Mouse (Mus musculus) spleen, adult 2 months (tissue): ENCODE data around the gene Slc6a6. TPM values are rescaled to one million over a fixed set of nuclear protein-coding genes. Genes with fewer than 3 reads are reported as not detected.

Source experiments
- DNase-seq, 2 experiments: peaks; one replicate each; pipeline versions ENCODE4 v3.0.0 to v3.0.0-alpha.2; 2012 to 2021; ENCODE audit warnings: low spot score in 2 of 2, low read depth in 1 of 2
- H3K27ac ChIP-seq: fragments of 200-500 bp; 2 replicates; pipeline ENCODE4 v1.5.1; 2012; ENCODE audit warnings: low read length, inconsistent platforms; ENCODE audit not compliant: insufficient read depth
- H3K27me3 ChIP-seq: fragments of 200-500 bp; 2 replicates; pipeline ENCODE4 v1.6.1; 2012; ENCODE audit warnings: mild to moderate bottlenecking, moderate library complexity, low read length, inconsistent platforms; ENCODE audit not compliant: control insufficient read depth, insufficient read depth
- H3K36me3 ChIP-seq: fragments of 200-500 bp; 2 replicates; pipeline ENCODE4 v1.6.1; 2012; ENCODE audit warnings: mild to moderate bottlenecking, low read length, inconsistent platforms; ENCODE audit not compliant: control insufficient read depth, insufficient read depth
- H3K4me1 ChIP-seq: fragments of 200-500 bp; 2 replicates; pipeline ENCODE4 v1.6.1; 2011; ENCODE audit warnings: inconsistent platforms; ENCODE audit not compliant: control insufficient read depth, insufficient read depth, insufficient read length
- H3K4me3 ChIP-seq: fragments of 200-500 bp; 2 replicates; pipeline ENCODE4 v1.5.1; 2011; ENCODE audit warnings: mild to moderate bottlenecking, inconsistent platforms; ENCODE audit not compliant: insufficient read depth, insufficient read length; ENCODE audit errors: extremely low read depth
- CTCF ChIP-seq: fragments of 200-500 bp; IDR thresholded peaks from 2 replicates; pipeline ENCODE4 v1.5.1; 2011; ENCODE audit warnings: mild to moderate bottlenecking, inconsistent platforms; ENCODE audit not compliant: insufficient read depth, insufficient read length, insufficient replicate concordance; ENCODE audit errors: extremely low read depth
- POLR2A ChIP-seq: fragments of 200-500 bp; IDR thresholded peaks from 2 replicates; pipeline ENCODE4 v1.6.1; 2011; ENCODE audit warnings: low read depth, low read length, inconsistent platforms
- WGBS: fragments of 180-500 bp; shearing (Covaris S2); methylation state at CpG from one replicate; pipeline ENCODE4 v1.1.7; 2018; 5-methylcytosine and 5-hydroxymethylcytosine counted together
- polyA plus RNA-seq: library from polyadenylated mRNA; depleted of rRNA; stranded (reverse); fragments of >200 nt; gene quantifications from 2 replicates; pipeline ENCODE4 v1.2.3, GENCODE M21; 2012

Slc6a6 gene
- polyA plus RNA-seq, 1 experiment = 76.1 TPM

GRCm38 (mm10) chr6:91646019-91646418 lies 37.8 kb upstream of the Slc6a6 start:
- no peaks in the 10 kb centered on the region for H3K27me3 ChIP-seq
- WGBS = 90% methylated on average over 10 of the region's 10 CpGs
- no peaks in the 10 kb centered on the region for H3K36me3 ChIP-seq
- no peak for DNase-seq
- no peak overlapping the region for H3K27ac ChIP-seq
- H3K4me3 ChIP-seq = no peak overlapping the region
- H3K4me1 ChIP-seq = no peaks in the 10 kb centered on the region
- TF ChIP-seq CTCF = no peak
- TF ChIP-seq POLR2A = no peak

DNA sequence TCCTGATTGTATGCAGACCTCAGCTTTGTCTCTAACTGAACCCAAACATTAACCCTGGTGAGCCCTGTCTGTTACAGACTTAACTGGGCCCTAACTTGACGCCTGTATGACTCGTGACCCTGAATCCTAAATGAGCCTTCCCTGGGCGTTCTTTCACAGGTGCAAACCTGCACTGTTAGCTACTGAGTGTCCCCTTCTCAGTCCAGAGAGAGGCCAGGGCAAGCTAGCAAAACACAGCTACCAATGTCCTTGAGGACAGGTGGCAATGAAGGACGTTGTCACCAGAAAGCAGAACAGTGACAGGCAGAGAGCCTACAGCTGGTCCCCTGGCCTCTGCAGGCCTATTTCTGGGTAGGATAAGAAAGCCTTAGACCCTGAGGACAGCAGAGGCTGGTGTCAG lies 37.0 kb upstream of the Slc6a6 start:
- no peak overlapping the region for H3K27ac ChIP-seq
- TF ChIP-seq POLR2A = no peak
- TF ChIP-seq CTCF = no peak
- DNase-seq = no peak
- H3K36me3 ChIP-seq = no peaks in the 10 kb centered on the region
- no peaks in the 10 kb centered on the region for H3K4me1 ChIP-seq
- H3K4me3 ChIP-seq = no peak overlapping the region
- 78% methylated on average over 4 of the region's 4 CpGs for WGBS
- no peaks in the 10 kb centered on the region for H3K27me3 ChIP-seq

DNA sequence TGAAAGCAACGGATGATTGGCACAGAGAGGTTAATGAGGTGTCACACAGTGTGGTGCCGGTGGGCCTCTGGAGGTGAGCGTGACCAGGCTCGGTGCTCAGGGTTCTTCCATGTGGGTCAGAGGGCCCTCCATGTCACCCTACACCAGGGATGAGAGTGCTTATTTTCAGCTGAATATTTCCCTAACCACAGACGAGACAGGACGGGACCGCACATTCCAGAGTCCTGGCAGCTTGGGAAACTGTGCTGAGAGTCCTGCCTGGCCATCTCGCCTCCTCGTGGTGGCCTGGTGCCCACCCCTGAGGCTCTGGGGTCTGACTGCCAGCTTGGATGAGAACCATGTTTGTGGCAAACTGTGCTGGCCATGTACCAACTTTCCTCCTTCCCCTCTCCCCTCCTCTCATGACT lies 36.5 kb upstream of the Slc6a6 start:
- no peaks in the 10 kb centered on the region for H3K27me3 ChIP-seq
- no peak overlapping the region for H3K4me3 ChIP-seq
- H3K36me3 ChIP-seq = no peaks in the 10 kb centered on the region
- no peak overlapping the region for H3K27ac ChIP-seq
- H3K4me1 ChIP-seq = no peaks in the 10 kb centered on the region
- WGBS = 88% methylated on average over 9 of the region's 9 CpGs
- no peak for TF ChIP-seq POLR2A
- TF ChIP-seq CTCF = no peak
- no peak for DNase-seq

GRCm38 (mm10) chr6:91650255-91650654 lies 33.6 kb upstream of the Slc6a6 start:
- Histone ChIP-seq H3K27ac (no peak overlapping the region), H3K4me1 (no peaks in the 10 kb centered on the region), H3K4me3 (no peak overlapping the region), H3K36me3 (no peaks in the 10 kb centered on the region), H3K27me3 (no peaks in the 10 kb centered on the region)
- TF ChIP-seq CTCF (no peak), POLR2A (no peak)
- 87% methylated on average over 9 of the region's 9 CpGs for WGBS
- DNase-seq = no peak

DNA sequence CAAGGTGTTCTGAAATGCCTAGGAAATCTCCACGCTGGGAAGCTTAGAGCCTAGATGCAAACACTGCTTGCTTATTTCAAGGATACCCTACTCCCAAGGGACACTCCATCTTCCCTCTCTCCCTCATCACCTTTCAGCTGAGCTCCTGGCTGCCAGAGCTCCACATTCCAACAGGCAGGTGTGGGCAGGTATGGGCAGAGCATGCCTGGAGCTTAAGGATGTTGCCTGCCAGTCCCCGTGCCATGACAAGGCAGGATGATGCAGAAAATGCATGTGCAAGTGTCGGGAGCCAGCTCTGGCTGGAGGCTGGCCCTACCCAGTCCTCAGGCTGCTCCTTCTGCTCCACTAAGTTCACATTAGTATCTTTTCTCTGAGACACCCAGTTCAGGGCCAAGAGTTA lies 31.6 kb upstream of the Slc6a6 start:
- Histone ChIP-seq H3K27me3 (no peaks in the 10 kb centered on the region), H3K27ac (no peak overlapping the region), H3K4me3 (no peak overlapping the region), H3K36me3 (no peaks in the 10 kb centered on the region), H3K4me1 (no peaks in the 10 kb centered on the region)
- DNase-seq = no peak
- 91% methylated on average over 3 of the region's 3 CpGs for WGBS
- TF ChIP-seq POLR2A (no peak), CTCF (no peak)

DNA sequence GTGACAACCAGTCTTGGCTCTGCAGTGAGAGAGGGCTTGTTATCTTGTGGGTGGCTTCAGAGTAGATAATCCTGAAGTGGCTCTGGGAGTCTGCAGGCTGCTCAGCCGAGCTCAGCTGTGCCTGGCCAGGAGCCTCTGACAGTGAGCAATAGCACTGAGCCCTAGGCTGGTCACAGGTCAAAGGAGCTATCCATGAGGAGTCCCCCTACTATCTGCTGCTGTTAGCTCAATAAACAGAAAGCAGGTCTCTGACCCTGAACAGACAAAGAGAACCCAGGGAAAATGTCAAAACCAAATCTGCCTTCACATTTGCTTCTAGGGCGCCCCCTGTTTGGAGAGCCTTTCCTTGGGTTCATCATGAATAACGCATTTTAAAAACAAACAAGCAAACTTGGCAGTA lies 28.6 kb upstream of the Slc6a6 start:
- no peaks in the 10 kb centered on the region for H3K36me3 ChIP-seq
- H3K27me3 ChIP-seq = no peaks in the 10 kb centered on the region
- TF ChIP-seq CTCF = no peak
- DNase-seq = no peak
- H3K27ac ChIP-seq = no peak overlapping the region
- 89% methylated on average over 3 of the region's 3 CpGs for WGBS
- no peak overlapping the region for H3K4me3 ChIP-seq
- H3K4me1 ChIP-seq = peaks cover 5% of the 10 kb centered on the region; the same call in 1 of the 2 replicates

- WGBS = 84% methylated on average over 6 of the region's 6 CpGs
- TF ChIP-seq POLR2A (no peak), CTCF (no peak)
- no peak overlapping the region for H3K27ac ChIP-seq
Measured at GRCm38 (mm10) chr6:91655874-91656433, 27.9 kb upstream of the Slc6a6 start.

More at GRCm38 (mm10) chr6:91655874-91656433, 27.9 kb upstream of the Slc6a6 start:
- H3K27me3 ChIP-seq = no peaks in the 10 kb centered on the region
- no peak overlapping the region for H3K4me3 ChIP-seq
- H3K4me1 ChIP-seq = peaks cover 7% of the 10 kb centered on the region; the same call in 1 of the 2 replicates
- no peaks in the 10 kb centered on the region for H3K36me3 ChIP-seq
- DNase-seq = no peak
